Mouse (Mus musculus) heart, postnatal 14 days (tissue): ENCODE results near the gene Pmfbp1. TPM values are rescaled to one million over a fixed set of nuclear protein-coding genes. Genes with fewer than 3 reads are reported as not detected.

Source experiments
- DNase-seq, 2 experiments: peaks; one replicate each; pipeline ENCODE4 v3.0.0; 2021 to 2022
- intact Hi-C: fragments of 180-260 bp; cut with DNase I; formaldehyde crosslinking; loops from one replicate; pipeline ENCODE4 v1.15.1; 2025
- total RNA-seq, 2 experiments: library from RNA; stranded (reverse); gene quantifications; 2 replicates each; pipeline ENCODE4 v1.2.3; 2021

Gene Pmfbp1
- total RNA-seq, 2 experiments from 2014 or later, result not detected

GRCm38 (mm10) chr8:109497431-109497830 lies 3.6 kb downstream of the Pmfbp1 start:
- no peak for DNase-seq
- intact Hi-C loops, result no loop called here

- intact Hi-C loops, result no loop called here
- no peak for DNase-seq
Measured at GRCm38 (mm10) chr8:109499009-109499717, 5.3 kb downstream of the Pmfbp1 start.

- intact Hi-C loops, result no loop called here
- no peak for DNase-seq
Measured at GRCm38 (mm10) chr8:109503566-109503965, 9.7 kb downstream of the Pmfbp1 start.

GRCm38 (mm10) chr8:109505560-109505959 lies 11.7 kb downstream of the Pmfbp1 start:
- intact Hi-C loops, result no loop called here
- no peak for DNase-seq

GRCm38 (mm10) chr8:109524008-109524407 lies 30.2 kb downstream of the Pmfbp1 start:
- no peak for DNase-seq
- intact Hi-C loops, result no loop called here

- intact Hi-C loops, result loop anchor here (5.0 kb wide), 2 partner anchors 1718 to 1933 kb away; no protein-coding TSS in a partner anchor
- peak; percentile 30 to 49 for DNase-seq
Measured at GRCm38 (mm10) chr8:109535140-109535990, 41.5 kb downstream of the Pmfbp1 start.

- intact Hi-C loops, result loop anchor here (5.0 kb wide), 2 partner anchors 1719 to 1934 kb away; no protein-coding TSS in a partner anchor
- DNase-seq, result peak; percentile 75 to 84
Measured at GRCm38 (mm10) chr8:109536703-109537102, 42.9 kb downstream of the Pmfbp1 start.

GRCm38 (mm10) chr8:109542165-109542564 lies 48.3 kb downstream of the Pmfbp1 start:
- DNase-seq, result no peak

GRCm38 (mm10) chr8:109542748-109543519 lies 49.1 kb downstream of the Pmfbp1 start:
- DNase-seq, result no peak
- intact Hi-C loops, result no loop called here

More at GRCm38 (mm10) chr8:109542165-109542564, 48.3 kb downstream of the Pmfbp1 start:
- intact Hi-C loops, result no loop called here

GRCm38 (mm10) chr8:109544049-109544448 lies 50.2 kb downstream of the Pmfbp1 start:
- no peak for DNase-seq
- intact Hi-C loops, result no loop called here

GRCm38 (mm10) chr8:109551663-109552062 lies 57.8 kb downstream of the Pmfbp1 start:
- DNase-seq, result peak; percentile 12 to 28
- intact Hi-C loops, result no loop called here

- intact Hi-C loops, result no loop called here
- DNase-seq, result no peak
Measured at GRCm38 (mm10) chr8:109563881-109564280, 70.1 kb downstream of the Pmfbp1 start.

GRCm38 (mm10) chr8:109564766-109565165 lies 70.9 kb downstream of the Pmfbp1 start:
- DNase-seq, result no peak
- intact Hi-C loops, result no loop called here

- intact Hi-C loops, result loop anchor here (2.0 kb wide), 1 partner anchor 41 kb away; no protein-coding TSS in a partner anchor
- DNase-seq, result peak; percentile 96 to 99
Measured at GRCm38 (mm10) chr8:109565498-109566333, 71.9 kb downstream of the Pmfbp1 start, which contains the start of the genes Dhx38 and Txnl4b. Gene Dhx38, minus strand, starts transcription at chr8:109565861. Gene Txnl4b, plus strand, starts transcription at chr8:109565892.

GRCm38 (mm10) chr8:109571139-109571538 lies 77.3 kb downstream of the Pmfbp1 start:
- intact Hi-C loops, result no loop called here

GRCm38 (mm10) chr8:109576311-109576710 lies 82.5 kb downstream of the Pmfbp1 start:
- intact Hi-C loops, result no loop called here
- DNase-seq, result no peak

More at GRCm38 (mm10) chr8:109571139-109571538, 77.3 kb downstream of the Pmfbp1 start:
- DNase-seq, result no peak

GRCm38 (mm10) chr8:109578900-109579301 lies 85.1 kb downstream of the Pmfbp1 start, which contains the start of gene Hp:
Gene Hp, minus strand, starts transcription at chr8:109579172.
- intact Hi-C loops, result no loop called here
- DNase-seq, result no peak

- intact Hi-C loops, result no loop called here
- DNase-seq, result no peak
Measured at GRCm38 (mm10) chr8:109584293-109584692, 90.5 kb downstream of the Pmfbp1 start.

- intact Hi-C loops, result no loop called here
Measured at GRCm38 (mm10) chr8:109584830-109585229, 91.0 kb downstream of the Pmfbp1 start.

More at GRCm38 (mm10) chr8:109584830-109585229, 91.0 kb downstream of the Pmfbp1 start:
- DNase-seq, result no peak
